Mouse (Mus musculus) forebrain, embryonic 14.5 days (tissue): ENCODE results near the gene Npl. TPM values are rescaled to one million over a fixed set of nuclear protein-coding genes. Genes with fewer than 3 reads are reported as not detected.
"Not testable (repeated sequence)": the region's sequence is repeated elsewhere in the genome, so short reads cannot be mapped to it uniquely, and the experiment has no call there.

Source experiments
- ATAC-seq: fragments of 200-750 bp; cut with Nextera tagmentation; 2 replicates; pipeline ENCODE4 v1.8.0; 2017; ENCODE audit warnings: mild to moderate bottlenecking, moderate library complexity
- DNase-seq: peaks from one replicate; pipeline ENCODE4 v3.0.0-alpha.2; 2015; ENCODE audit warnings: low spot score
- H3K27ac ChIP-seq: fragments of 300-500 bp; sonication (generic); 2 replicates; pipeline ENCODE4 v1.5.1; 2014; ENCODE audit warnings: low read depth, mild to moderate bottlenecking, control low read depth, low read length, moderate library complexity
- H3K27me3 ChIP-seq: fragments of 300-500 bp; sonication (generic); replicated peaks from 2 replicates; pipeline ENCODE4 v1.6.1; 2014; ENCODE audit warnings: low read length, control low read depth, mixed read lengths; ENCODE audit not compliant: control insufficient read depth, insufficient read depth
- H3K36me3 ChIP-seq: fragments of 300-500 bp; sonication (generic); 2 replicates; pipeline ENCODE4 v1.6.1; 2014; ENCODE audit warnings: low read length, control low read depth; ENCODE audit not compliant: control insufficient read depth, insufficient read depth
- H3K4me1 ChIP-seq: fragments of 300-500 bp; sonication (generic); 2 replicates; pipeline ENCODE4 v1.6.1; 2014; ENCODE audit warnings: antibody characterized with exemption, low read length, control low read depth; ENCODE audit not compliant: control insufficient read depth, insufficient read depth
- H3K4me2 ChIP-seq: fragments of 300-500 bp; sonication (generic); 2 replicates; pipeline ENCODE4 v1.6.1; 2014; ENCODE audit warnings: mild to moderate bottlenecking, control low read depth, low read length
- H3K4me3 ChIP-seq: fragments of 300-500 bp; sonication (generic); 2 replicates; pipeline ENCODE4 v1.5.1; 2014; ENCODE audit warnings: low read depth, low read length, control low read depth
- H3K9ac ChIP-seq: fragments of 300-500 bp; sonication (generic); 2 replicates; pipeline ENCODE4 v1.6.1; 2014; ENCODE audit warnings: mild to moderate bottlenecking, low read length, control low read depth, moderate library complexity
- H3K9me3 ChIP-seq: fragments of 300-500 bp; sonication (generic); replicated peaks from 2 replicates; pipeline ENCODE4 v1.6.1; 2016; ENCODE audit warnings: low read length, control low read depth, mixed read lengths; ENCODE audit not compliant: control insufficient read depth
- WGBS: fragments of 180-500 bp; shearing (Covaris S2); extraction: QIAGEN DNeasy Blood & Tissue Kit; methylation state at CpG from one replicate; pipeline ENCODE4 v1.1.7; 2014; 5-methylcytosine and 5-hydroxymethylcytosine counted together
- polyA plus RNA-seq: library from polyadenylated mRNA; unstranded; fragments of >200 nt; fragmentation: Nextera tagmentation; extraction: Ambion mirVana; gene quantifications from 2 replicates; pipeline ENCODE4 v1.2.1, GENCODE M21; 2014

Gene Npl
- polyA plus RNA-seq, 1 experiment from 2014 or later, result 10.1 TPM

- ATAC-seq, result no peak
- Histone ChIP-seq H3K36me3 (no peaks in the 10 kb centered on the region), H3K4me3 (no peak overlapping the region), H3K9me3 (no peaks in the 10 kb centered on the region), H3K4me1 (peaks cover 20% of the 10 kb centered on the region), H3K27ac (no peak overlapping the region), H3K9ac (no peak overlapping the region), H3K27me3 (no peaks in the 10 kb centered on the region), H3K4me2 (no peak overlapping the region)
- no peak for DNase-seq
- 50% methylated on average over 7 of the region's 7 CpGs for WGBS
Observed at GRCm38 (mm10) chr1:153489132-153489531, 60.7 kb downstream of the Npl start.

GRCm38 (mm10) chr1:153487500-153487879, 62.4 kb downstream of the Npl start, which contains the start of gene Dhx9:
Gene Dhx9, minus strand, starts transcription at chr1:153487660.
- Histone ChIP-seq H3K36me3 (peaks cover 2% of the 10 kb centered on the region), H3K27ac (peak within 1 kb of the TSS; percentile 93), H3K4me2 (peak within 1 kb of the TSS; percentile 88), H3K9me3 (no peaks in the 10 kb centered on the region), H3K9ac (peak within 1 kb of the TSS; percentile 99), H3K4me3 (peak within 1 kb of the TSS; percentile 100), H3K27me3 (no peaks in the 10 kb centered on the region), H3K4me1 (peaks cover 24% of the 10 kb centered on the region)
- under 1% methylated on average over 33 of the region's 35 CpGs for WGBS
- DNase-seq (peak; percentile 98), ATAC-seq (peak; percentile 94)

DNA sequence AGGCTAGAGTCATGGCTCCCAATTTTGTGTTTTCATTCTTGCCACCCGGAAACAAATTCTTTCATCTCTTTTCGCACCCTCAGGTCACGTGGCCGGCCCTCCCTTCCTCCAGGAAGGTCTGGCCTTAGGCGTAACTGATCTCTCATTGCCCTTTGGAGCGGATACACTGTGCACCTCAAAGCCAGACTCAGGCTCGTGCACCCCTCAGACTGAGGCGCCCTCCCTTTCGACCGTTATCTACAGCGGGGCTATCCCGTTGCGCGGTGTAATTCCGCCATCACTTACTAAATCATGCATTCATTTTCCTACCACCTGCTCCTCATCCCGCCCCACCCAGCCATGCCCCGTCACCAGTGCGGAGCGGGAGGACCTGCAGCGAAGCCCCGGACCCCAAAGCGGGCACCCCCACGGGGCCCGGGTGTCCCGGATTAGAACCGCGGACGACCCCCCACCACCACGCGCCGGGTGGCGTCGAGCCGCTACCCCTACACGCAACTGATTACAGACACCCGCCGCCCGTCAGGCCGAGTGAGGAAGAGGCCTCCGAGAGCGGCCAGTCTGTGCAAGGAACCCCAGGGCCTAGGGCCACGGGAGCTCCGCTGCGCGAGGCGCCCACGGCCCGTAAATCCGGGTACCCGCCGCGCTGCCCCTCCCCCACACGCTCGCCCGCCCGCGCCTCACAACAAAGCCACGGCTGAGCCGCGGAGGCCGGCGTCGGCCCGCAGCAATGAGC, 62.9 kb downstream of the Npl start:
- peak overlapping the region; percentile 100 for H3K4me3 ChIP-seq
- peak overlapping the region; percentile 93 for H3K27ac ChIP-seq
- peak; percentile 84 for ATAC-seq
- H3K36me3 ChIP-seq, result peaks cover 7% of the 10 kb centered on the region
- peaks cover 24% of the 10 kb centered on the region for H3K4me1 ChIP-seq
- under 1% methylated on average over 64 of the region's 64 CpGs for WGBS
- DNase-seq, result peak; percentile 66
- peak overlapping the region; percentile 88 for H3K4me2 ChIP-seq
- H3K9ac ChIP-seq, result peak overlapping the region; percentile 99
- H3K27me3 ChIP-seq, result no peaks in the 10 kb centered on the region
- H3K9me3 ChIP-seq, result no peaks in the 10 kb centered on the region

GRCm38 (mm10) chr1:153486120-153486519, 63.7 kb downstream of the Npl start:
- ATAC-seq, H3K9me3 ChIP-seq, H3K27me3 ChIP-seq, H3K27ac ChIP-seq, DNase-seq: not testable (repeated sequence)
- Histone ChIP-seq H3K36me3 (peaks cover 15% of the 10 kb centered on the region), H3K9ac (peak overlapping the region; percentile 99), H3K4me2 (peak overlapping the region; percentile 88), H3K4me1 (peaks cover 24% of the 10 kb centered on the region), H3K4me3 (peak overlapping the region; percentile 100)
- 14% methylated on average over 6 of the region's 6 CpGs for WGBS

- H3K4me3 ChIP-seq, result peak overlapping the region; percentile 100
- H3K36me3 ChIP-seq, result peaks cover 23% of the 10 kb centered on the region
- peak overlapping the region; percentile 49 for H3K9ac ChIP-seq
- H3K9me3 ChIP-seq, result no peaks in the 10 kb centered on the region
- WGBS, result 37% methylated on average over 2 of the region's 2 CpGs
- H3K27me3 ChIP-seq, result no peaks in the 10 kb centered on the region
- peak overlapping the region; percentile 88 for H3K4me2 ChIP-seq
- H3K27ac ChIP-seq, result no peak overlapping the region
- peaks cover 24% of the 10 kb centered on the region for H3K4me1 ChIP-seq
- ATAC-seq (no peak), DNase-seq (no peak)
Observed at GRCm38 (mm10) chr1:153485201-153485796, 64.5 kb downstream of the Npl start.

DNA sequence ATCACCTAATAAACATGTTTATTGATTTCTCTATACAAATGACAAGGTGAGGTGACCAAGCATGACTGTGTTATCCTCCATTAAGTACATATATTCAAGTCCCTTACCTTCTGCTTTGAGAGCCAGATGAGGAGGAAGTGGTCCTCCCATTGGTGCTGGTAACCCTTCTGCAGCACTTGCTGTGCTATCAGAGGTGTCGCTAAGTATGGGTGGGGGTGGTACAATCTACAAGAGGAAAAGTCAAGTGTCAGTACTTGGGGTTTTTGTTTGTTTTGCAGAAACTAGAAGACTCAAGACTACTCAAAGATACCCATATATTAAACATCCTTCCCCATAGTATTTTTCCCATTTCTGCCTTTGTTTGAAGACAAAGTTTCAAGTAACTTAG, 68.8 kb downstream of the Npl start:
- DNase-seq (no peak), ATAC-seq (no peak)
- H3K36me3 ChIP-seq, result peaks cover 65% of the 10 kb centered on the region
- H3K4me3 ChIP-seq, result no peak overlapping the region
- H3K4me2 ChIP-seq, result no peak overlapping the region
- WGBS, result 76% methylated on average over 1 of the region's 1 CpGs
- peaks cover 21% of the 10 kb centered on the region for H3K4me1 ChIP-seq
- no peaks in the 10 kb centered on the region for H3K9me3 ChIP-seq
- no peaks in the 10 kb centered on the region for H3K27me3 ChIP-seq
- no peak overlapping the region for H3K27ac ChIP-seq
- no peak overlapping the region for H3K9ac ChIP-seq

DNA sequence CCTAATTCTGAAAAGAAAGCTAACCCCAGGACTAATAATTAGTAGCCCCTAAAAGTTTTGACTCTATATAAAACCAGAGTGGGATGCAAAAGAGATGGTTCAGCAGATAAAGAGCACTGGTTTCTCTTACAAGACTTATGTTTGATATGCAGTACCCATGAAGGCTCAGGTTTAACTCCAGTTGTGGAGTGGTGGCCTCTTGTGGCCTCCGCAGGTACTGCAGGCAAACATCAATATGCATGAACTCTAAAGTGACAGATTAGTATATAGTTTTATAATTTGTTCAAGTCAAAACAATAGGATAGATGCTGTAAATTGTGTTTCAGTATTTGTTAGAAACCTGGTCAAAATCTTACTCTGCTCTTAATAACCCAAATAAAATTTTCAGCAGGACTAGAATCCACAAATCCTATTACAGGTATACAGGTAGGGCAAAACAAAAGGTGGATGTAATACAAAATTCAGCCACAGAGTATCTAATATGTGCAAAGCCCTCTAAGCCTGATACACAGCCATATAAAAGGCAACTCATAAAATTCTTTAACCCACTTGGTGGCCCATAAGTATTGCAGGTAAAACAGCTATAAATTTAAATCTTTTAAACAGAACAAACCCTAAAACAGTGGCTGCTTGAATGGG, 69.3 kb downstream of the Npl start:
- no peak overlapping the region for H3K9ac ChIP-seq
- no peak overlapping the region for H3K27ac ChIP-seq
- no peaks in the 10 kb centered on the region for H3K9me3 ChIP-seq
- H3K4me1 ChIP-seq, result peaks cover 17% of the 10 kb centered on the region
- ATAC-seq (no peak), DNase-seq (peak; percentile 76)
- no peak overlapping the region for H3K4me3 ChIP-seq
- peaks cover 68% of the 10 kb centered on the region for H3K36me3 ChIP-seq
- 42% methylated on average over 1 of the region's 1 CpGs for WGBS
- no peaks in the 10 kb centered on the region for H3K27me3 ChIP-seq
- no peak overlapping the region for H3K4me2 ChIP-seq

DNA sequence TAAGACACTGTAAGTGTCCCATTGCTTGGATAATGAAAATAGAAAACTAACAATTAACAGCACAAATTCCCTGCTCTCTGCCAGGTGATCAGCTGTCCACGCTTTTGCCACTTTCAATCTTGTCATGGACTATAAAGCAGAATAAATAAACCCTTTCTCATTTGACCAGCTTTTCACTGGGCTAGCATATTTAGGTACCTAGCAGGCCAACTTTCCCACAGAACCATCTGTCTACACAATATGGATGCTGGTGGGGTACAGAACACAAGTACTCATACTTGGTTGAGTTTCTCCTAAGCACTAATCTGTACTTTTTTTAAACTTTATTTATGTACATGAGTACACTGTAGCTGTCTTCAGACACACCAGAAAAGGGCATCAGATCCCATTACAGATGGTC, 70.5 kb downstream of the Npl start:
- DNase-seq, result no peak
- Histone ChIP-seq H3K4me1 (peaks cover 5% of the 10 kb centered on the region; the same call in 1 of the 2 replicates), H3K4me2 (no peak overlapping the region), H3K27ac (no peak overlapping the region), H3K36me3 (peaks cover 77% of the 10 kb centered on the region), H3K27me3 (no peaks in the 10 kb centered on the region), H3K4me3 (no peak overlapping the region), H3K9me3 (no peaks in the 10 kb centered on the region), H3K9ac (no peak overlapping the region)
- ATAC-seq, result no peak
- WGBS, result 89% methylated on average over 1 of the region's 1 CpGs

- WGBS, result 86% methylated on average over 1 of the region's 1 CpGs
- H3K4me3 ChIP-seq, result no peak overlapping the region
- H3K27ac ChIP-seq, result no peak overlapping the region
- no peaks in the 10 kb centered on the region for H3K9me3 ChIP-seq
- no peaks in the 10 kb centered on the region for H3K27me3 ChIP-seq
- DNase-seq, result no peak
- peaks cover 84% of the 10 kb centered on the region for H3K36me3 ChIP-seq
- no peak for ATAC-seq
- H3K4me2 ChIP-seq, result no peak overlapping the region
- H3K9ac ChIP-seq, result no peak overlapping the region
- no peaks in the 10 kb centered on the region for H3K4me1 ChIP-seq
Observed at GRCm38 (mm10) chr1:153461796-153462195, 88.0 kb downstream of the Npl start.
